Mouse (Mus musculus) spleen, adult 18-20 months (tissue): ENCODE data around the gene Slc6a4.
"Not testable (repeated sequence)": the region's sequence is repeated elsewhere in the genome, so short reads cannot be mapped to it uniquely, and the experiment has no call there.

Source experiments
- DNase-seq, 2 experiments: peaks; one replicate each; pipeline ENCODE4 v3.0.0; 2022; ENCODE audit warnings: mixed read lengths in 2 of 2

Gene Slc6a4

DNA sequence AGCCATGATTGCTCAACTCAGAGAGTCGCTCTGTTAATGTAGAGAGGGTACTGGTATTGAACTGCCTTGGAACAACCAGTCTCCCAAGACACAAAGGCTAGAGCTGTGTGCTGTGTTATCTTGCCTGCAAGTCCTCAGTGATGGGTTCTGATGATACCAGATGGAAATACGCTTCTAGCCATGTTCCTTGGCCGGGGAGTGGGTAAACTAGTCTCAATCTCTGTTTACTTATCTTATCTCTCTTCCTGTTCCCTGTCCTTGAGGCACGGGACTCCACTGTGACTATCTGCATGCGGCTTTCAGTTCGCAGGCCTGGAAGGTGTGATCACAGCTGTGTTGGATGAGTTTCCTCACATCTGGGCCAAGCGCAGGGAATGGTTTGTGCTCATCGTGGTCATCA lies 21.1 kb downstream of the Slc6a4 start:
- DNase-seq, result no peak

DNA sequence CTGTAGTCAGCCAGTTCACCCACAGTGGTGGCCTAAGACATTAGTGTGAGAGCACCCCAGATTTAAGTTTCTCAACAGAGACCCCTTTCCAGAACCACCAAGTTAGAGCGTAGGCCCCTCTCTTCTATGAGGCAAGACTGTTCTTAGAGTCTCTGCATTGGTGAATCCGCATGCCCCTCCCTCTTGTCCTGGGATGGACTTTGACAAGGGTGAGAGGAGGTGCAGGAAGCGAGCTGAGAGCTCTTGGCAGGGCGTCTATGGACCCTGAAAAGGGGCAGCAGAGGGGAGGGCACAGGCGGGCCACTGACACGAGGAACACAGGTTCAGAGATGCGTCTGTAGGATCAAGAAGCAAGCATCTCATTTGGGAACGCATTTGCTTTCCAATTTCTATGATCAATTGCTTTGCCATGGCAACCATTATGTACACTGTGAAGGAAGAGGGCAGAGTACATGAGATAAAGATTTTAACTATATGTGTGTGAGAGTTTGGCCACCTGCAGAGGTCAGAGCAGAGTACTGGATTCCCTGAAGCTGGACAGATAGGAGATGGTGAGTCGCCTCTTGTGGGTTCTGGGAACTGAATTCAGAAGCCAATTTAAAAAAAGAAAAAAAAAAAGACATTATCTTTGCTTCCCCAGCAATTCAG lies 23.5 kb downstream of the Slc6a4 start:
- DNase-seq, result no peak

DNA sequence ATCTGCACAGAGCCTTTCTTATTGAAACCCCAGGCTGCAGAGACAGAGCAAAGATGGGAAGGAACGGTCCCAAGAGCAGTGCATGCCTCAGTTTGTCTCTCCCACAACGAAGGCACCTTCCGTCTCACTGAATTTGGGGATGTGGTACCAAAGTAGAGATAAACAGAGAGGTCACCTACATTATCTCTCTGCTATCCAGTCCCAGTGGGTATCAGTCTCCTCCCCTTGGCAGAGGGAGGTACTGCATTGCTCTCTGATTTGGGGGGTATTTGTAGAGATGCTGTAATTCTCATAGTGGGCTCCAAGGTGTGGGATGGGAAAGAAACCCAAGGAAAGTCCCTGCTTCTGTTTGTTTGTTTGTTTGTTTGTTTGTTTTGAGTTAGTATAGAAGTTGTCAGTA lies 28.2 kb downstream of the Slc6a4 start:
- no peak for DNase-seq

DNA sequence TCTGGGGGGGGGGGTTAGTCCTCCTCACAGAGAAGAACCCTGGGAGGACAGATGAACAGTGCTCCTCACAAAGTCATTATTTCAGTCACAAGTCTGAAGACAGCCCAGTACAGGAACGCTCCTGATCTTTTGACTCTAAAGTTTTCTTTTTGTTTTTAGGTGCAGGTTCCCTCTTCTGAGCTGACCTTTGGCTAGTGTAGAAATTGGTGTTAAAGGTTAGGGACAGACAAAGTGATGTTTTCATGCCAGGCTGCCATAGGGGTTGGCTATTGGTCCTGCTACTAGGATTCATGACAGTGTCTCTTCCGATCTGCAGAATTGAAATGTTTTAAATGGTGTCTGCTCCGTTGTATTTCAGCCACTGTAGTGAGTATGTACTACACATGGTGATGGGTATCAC lies 29.8 kb downstream of the Slc6a4 start:
- DNase-seq, result no peak

DNA sequence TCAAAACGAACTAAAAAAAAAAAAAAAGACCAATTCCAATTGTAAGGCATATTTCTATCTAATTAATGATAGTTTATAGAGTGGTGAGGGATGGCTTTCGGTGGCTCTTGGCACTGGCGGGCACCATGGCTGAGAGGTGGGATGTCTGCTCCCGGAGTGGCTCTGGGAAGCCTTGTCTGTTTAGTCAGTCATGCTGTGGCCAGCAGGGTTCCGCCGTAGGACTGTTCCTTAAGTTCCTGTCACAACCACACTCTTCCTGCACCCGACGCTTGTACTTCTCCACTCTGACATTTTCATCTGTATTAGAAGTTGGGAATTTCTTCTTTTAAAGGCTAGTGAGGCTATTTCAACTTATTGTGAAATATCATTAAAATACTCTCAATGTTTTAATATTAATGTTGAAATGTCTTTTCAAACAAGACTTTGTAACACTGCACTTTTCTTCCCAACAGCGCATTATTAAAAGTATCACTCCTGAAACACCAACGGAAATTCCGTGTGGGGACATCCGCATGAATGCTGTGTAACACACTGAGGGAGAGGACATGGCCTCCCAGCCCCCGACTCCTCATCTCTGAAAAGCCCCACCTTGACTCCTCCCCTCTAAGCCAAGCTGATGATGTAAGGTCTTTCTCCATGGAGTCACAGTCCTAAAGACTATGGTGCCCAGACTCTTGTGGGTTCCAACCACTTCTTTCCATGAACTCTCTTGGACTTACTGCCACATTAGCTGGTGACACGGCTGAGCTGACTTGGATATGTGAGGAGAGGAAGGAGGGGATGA lies 32.9 kb downstream of the Slc6a4 start:
- no peak for DNase-seq

DNA sequence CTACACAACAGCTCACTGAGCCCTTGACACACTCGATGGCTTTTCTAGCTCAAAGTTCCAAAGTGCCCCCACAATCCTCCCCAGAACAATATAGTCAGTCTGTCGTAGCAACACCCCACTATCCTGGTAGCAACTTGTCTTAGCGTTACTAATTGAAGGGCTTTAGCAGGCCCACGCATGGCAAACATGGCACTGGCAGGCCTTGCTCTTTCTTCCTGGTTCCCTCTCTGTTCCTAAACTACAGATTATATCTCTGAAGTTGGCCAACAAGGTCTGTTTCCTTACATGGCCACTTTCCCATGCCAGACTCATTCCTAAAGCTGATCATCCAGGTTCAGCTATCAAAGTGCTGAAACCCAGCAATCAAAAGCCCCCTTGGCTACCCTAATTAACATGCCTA lies 43.5 kb downstream of the Slc6a4 start:
- no peak for DNase-seq

DNA sequence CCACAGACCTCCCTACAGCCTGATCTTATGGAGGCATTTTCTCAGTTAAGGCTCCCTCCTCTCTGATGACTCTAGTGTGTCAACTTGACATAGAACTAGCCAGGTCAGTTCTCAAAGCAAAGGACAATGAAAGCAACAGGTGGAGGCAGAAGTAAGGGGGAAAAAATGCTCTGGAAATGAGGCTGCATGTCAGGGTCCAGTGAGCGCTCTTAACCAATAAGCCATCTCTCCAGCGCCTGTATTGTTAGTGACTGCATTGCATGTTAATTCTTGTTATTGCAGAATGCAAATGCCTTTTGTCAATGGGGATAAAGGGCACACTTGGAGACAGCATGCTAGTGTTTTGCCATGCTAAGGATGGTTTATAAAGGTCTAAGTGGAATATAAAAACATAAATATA lies 44.4 kb downstream of the Slc6a4 start:
- DNase-seq, result no peak

DNA sequence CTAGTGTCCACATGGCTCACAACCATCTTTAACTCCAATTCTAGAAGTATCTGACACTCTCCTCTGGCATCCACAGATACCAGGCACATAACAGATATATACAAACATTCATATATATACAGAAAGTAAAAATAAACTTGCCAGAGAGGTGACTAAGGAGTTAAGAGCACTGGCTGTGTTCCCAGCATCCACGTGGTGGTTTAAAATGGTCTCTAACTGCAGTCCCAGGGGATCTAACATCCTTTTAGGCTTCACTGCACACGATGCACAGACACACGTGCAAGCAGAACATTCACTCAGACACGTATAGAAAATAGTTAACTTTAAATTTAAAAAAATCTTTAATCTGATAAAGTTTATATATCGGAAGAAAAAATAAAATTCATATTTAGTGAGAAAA lies 63.5 kb downstream of the Slc6a4 start:
- DNase-seq, result no peak

DNA sequence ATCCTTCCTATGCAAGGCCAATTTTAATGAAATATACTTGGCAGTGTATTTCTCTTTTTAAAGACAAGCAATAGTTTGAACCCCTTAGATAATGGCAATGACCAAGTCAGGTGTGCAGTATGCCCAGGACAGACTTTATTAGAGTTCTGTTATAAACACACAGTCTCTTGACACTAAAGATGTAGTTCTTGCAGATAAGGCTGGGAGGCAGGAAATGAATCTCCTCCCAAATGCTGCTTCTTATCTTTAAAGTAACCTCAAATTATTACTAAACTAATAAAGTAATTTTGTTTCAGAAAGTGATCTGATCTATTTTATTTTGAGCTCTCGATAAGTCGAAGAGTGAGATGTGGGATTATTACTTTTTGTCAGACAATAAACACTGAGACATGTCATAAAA lies 65.0 kb downstream of the Slc6a4 start:
- no peak for DNase-seq

DNA sequence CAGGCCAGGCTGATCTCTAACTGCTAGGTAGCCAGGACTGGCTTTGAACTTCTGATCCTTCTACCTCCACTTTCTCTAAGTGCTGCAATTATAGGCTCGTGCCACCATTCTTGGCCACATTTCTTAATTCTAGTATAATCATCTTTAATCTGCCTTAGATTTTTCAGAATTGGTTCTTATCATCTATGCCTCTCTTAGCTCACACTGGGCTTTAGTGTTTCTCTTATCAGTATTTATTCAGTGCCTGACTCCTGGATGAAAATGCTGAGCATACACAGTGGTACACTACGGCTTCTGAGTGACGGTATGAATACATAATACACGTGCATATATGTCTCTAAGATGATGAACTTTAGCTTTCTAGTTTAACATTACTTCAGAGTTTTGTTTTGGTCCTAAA lies 70.4 kb downstream of the Slc6a4 start:
- DNase-seq, result no peak

DNA sequence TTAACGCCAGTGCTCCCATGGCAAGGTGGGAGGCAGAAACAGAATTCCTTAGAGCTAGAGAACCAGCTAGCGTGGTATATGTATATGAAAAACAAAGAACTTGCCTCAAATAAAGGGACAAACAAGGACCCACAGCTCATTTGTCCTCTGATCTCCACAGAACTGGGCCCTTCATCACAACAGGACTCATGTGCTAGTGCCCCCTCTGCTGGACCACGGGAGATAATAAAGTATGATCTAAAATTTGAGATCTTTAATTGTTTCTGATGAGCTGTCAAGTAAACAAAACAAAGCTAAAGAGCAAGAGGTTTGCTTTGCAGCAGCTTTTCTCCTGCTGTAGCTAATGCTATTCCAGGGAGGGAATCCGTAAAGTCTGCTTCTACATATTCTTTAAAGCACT lies 72.3 kb downstream of the Slc6a4 start:
- DNase-seq, result peak in 1 of 2 experiments; percentile 30

DNA sequence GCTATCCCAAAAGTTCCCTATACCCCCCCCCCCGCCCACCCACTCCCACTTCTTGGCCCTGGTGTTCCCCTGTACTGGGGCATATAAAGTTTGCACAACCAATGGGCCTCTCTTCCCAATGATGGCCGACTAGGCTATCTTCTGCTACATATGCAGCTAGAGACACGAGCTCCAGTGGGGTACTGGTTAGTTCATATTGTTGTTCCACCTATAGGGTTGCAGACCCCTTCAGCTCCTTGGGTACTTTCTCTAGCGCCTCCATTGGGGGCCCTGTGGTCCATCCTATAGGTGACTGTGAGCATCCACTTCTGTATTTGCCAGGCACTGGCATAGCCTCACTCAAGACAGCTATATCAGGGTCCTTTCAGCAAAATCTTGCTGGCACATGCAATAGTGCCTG lies 78.9 kb downstream of the Slc6a4 start:
- DNase-seq, result not testable (repeated sequence)

DNA sequence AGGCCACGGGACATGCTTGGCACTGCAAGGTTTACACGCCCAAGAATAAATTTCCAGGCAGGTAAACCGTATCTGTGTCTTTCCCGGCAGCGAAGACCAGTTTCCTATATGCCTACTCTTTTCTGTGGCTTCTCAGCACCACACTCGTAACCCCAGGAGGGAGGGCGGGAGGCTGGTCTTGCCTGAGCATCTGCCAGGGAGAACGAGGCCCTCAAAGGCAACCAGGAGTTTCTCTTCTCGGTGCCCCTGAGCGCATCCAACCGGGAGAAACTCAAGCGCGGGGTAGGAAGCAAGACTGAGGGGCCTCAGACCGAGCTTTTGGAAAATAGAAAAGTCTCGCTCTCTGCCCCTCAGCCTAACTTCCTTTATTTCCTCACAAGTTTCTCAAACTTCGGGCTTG lies 79.4 kb downstream of the Slc6a4 start:
- no peak for DNase-seq

DNA sequence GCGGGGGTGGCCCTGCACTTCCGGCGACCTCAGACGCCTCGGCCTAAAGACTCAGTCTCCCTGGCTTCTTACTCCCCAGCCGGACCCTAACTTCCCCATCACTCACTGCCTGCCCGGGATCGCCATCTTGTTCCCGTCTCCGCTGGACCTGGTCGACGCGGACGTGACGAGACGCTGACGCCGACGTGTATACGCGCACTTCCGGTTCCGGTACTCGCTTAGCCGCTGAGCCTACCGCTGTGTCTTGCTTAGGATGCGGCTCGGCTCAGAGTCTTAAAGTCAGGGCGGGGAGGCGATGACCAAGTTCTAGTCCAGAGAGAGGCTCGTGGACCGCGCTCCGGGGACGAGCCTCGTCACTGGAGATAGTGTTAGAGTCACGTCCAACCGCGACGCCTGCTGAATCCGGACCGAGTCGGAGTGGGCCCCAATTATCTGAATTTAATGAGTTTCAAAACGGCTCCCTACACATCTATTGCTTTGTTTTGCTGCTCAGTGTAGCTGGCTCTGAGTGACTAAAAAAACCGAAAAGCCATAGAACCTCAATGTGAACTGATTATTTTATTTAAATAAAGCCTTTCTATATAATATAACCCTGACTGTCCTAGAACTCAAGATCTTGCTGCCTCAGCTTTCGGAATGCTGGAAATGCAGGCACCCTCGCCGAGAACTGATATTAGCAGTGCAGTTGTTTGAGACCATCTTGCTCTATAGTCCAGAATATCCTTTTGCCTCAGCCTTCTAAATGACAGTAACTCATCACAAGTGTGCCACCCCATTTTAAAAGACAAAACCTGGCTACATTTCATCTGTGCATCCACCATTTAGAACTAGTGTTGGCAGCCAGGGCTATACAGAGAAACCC lies 80.1 kb downstream of the Slc6a4 start, which contains the start of gene Nsrp1:
Nsrp1 (minus strand) TSS at position 163 of the 862 bp plus-strand sequence.
- peak; percentile 82 to 86 for DNase-seq

DNA sequence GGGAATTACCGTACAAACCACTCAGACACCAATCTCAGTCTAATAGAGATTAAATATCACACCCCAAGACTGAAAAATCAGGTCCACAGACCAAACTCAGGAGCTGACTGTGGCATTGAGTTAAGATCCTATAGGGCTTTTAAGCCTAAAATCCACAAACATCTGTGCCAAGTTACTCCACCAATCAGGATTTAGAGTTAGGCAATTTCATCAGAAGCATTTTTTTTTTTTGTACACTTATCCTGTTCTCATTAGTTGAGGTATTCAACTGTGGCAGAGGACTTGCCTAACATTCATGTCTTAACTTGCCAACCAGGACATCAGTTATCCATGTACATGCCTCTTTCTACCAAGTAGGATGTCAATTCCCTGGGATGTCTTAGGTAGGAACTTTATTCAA lies 81.0 kb downstream of the Slc6a4 start:
- no peak for DNase-seq
